Mouse (Mus musculus): ENCODE results near the gene Hadha. TPM values are rescaled to one million over a fixed set of nuclear protein-coding genes. Genes with fewer than 3 reads are reported as not detected.

The Hadha gene
- polyA plus RNA-seq, 1 experiment, result 119 TPM

DNA sequence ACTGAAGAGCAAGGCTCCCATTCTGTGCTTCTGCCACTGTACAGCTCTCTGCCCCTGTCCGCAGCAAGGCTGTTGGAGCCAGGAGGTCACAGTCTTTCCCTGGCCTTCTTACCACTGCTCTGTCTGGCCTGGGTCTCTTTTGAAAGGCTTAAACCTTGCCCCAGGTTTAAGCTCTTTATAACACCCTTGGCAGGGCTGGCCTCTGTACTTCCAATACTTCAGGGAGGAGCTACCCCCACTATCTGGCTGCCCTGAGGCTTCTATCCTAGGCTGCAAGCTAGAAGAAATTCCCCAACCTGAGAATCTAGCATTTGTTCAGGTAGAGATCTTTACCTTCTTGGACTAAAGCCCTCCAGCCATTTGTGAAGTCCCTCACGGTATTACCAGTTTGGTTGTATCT, 45.1 kb downstream of the Hadha start:
- Histone ChIP-seq H3K27me3 (ENCODE audit: control insufficient read depth, insufficient read depth, insufficient read length) (peaks cover 42% of the 10 kb centered on the region), H3K36me3 (ENCODE audit: control insufficient read depth, insufficient read depth) (no peaks in the 10 kb centered on the region), H3K4me2 (ENCODE audit: low read depth) (no peak overlapping the region), H3ac (ENCODE audit: control insufficient read depth, insufficient read length) (no peak overlapping the region), H3K4me3 (no peak overlapping the region), H3K79me2 (ENCODE audit: control insufficient read depth, insufficient read depth) (no peaks in the 10 kb centered on the region)
- no peak for TF ChIP-seq CEBPB (IDR thresholded peaks at IDR 0.05; ENCODE audit: insufficient read depth, poor library complexity, severe bottlenecking)

GRCm38 (mm10) chr5:30108233-30108632, 46.7 kb downstream of the Hadha start:
- H3K36me3 ChIP-seq (ENCODE audit: control insufficient read depth, insufficient read depth), result no peaks in the 10 kb centered on the region
- H3K4me2 ChIP-seq (ENCODE audit: low read depth), result no peak overlapping the region
- H3K27me3 ChIP-seq (ENCODE audit: control insufficient read depth, insufficient read depth, insufficient read length), result peaks cover 31% of the 10 kb centered on the region
- H3K4me3 ChIP-seq, result no peak overlapping the region
- TF ChIP-seq POLR2A (IDR thresholded peaks at IDR 0.05; ENCODE audit: insufficient read length, low read depth) (no peak), SRF (IDR thresholded peaks at IDR 0.05; ENCODE audit: control insufficient read depth, insufficient read length, low read depth) (no peak), CEBPB (IDR thresholded peaks at IDR 0.05; ENCODE audit: insufficient read depth, poor library complexity, severe bottlenecking) (no peak), TCF3 (IDR thresholded peaks at IDR 0.05; ENCODE audit: insufficient read length, low read depth) (no peak), MAX (IDR thresholded peaks at IDR 0.05; ENCODE audit: low read depth) (no peak), E2F4 (IDR thresholded peaks at IDR 0.05; ENCODE audit: insufficient read depth) (no peak), TCF12 (IDR thresholded peaks at IDR 0.05; ENCODE audit: insufficient read depth, poor library complexity, severe bottlenecking) (no peak), MYOG (IDR thresholded peaks at IDR 0.05; ENCODE audit: control insufficient read depth in 1 of 3, insufficient read depth in 1 of 3, insufficient read length in 2 of 3, low read depth in 2 of 3) (no peak), REST (IDR thresholded peaks at IDR 0.05; ENCODE audit: insufficient read depth, insufficient read length) (no peak), USF1 (IDR thresholded peaks at IDR 0.05; ENCODE audit: low read depth) (no peak), MYOD1 (IDR thresholded peaks at IDR 0.05; ENCODE audit: control insufficient read depth in 1 of 3, insufficient read length in 2 of 3, low read depth in 2 of 3) (no peak), POLR2AphosphoS2 (IDR thresholded peaks at IDR 0.05; ENCODE audit: insufficient read length, low read depth) (no peak)
- H3K79me2 ChIP-seq (ENCODE audit: control insufficient read depth, insufficient read depth), result no peaks in the 10 kb centered on the region
- H3ac ChIP-seq (ENCODE audit: control insufficient read depth, insufficient read length), result no peak overlapping the region

DNA sequence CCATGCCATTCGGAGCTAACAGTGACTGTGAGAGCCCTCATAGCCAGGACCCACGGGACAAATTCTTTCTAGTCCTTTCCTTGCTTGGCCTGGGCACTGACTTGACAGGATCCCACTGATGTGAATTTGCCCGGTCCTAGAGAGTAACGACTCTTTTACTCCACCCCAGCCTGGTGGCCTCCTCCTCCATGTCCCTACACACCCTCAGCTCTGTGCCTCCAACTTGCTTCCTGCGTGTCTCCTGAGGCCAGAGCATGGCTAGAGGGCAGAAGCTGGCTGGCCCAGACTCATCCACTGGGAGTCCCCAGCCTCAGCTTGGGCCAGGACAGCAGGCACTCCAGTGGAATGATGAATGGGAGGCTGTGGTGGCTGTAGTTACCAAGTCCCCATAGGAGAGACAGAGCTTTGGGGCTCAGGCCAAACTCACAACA, 47.3 kb downstream of the Hadha start:
- no peaks in the 10 kb centered on the region for H3K36me3 ChIP-seq (ENCODE audit: control insufficient read depth, insufficient read depth)
- H3K4me3 ChIP-seq, result no peak overlapping the region
- H3K4me2 ChIP-seq (ENCODE audit: low read depth), result no peak overlapping the region
- no peak overlapping the region for H3ac ChIP-seq (ENCODE audit: control insufficient read depth, insufficient read length)
- H3K79me2 ChIP-seq (ENCODE audit: control insufficient read depth, insufficient read depth), result no peaks in the 10 kb centered on the region
- peaks cover 36% of the 10 kb centered on the region for H3K27me3 ChIP-seq (ENCODE audit: control insufficient read depth, insufficient read depth, insufficient read length)
- TF ChIP-seq REST (IDR thresholded peaks at IDR 0.05; ENCODE audit: insufficient read depth, insufficient read length), result no peak
- TF ChIP-seq MYOD1 (IDR thresholded peaks at IDR 0.05; ENCODE audit: control insufficient read depth in 1 of 3, insufficient read length in 2 of 3, low read depth in 2 of 3), result no peak
- no peak for TF ChIP-seq POLR2AphosphoS2 (IDR thresholded peaks at IDR 0.05; ENCODE audit: insufficient read length, low read depth)
- no peak for TF ChIP-seq TCF12 (IDR thresholded peaks at IDR 0.05; ENCODE audit: insufficient read depth, poor library complexity, severe bottlenecking)
- TF ChIP-seq CEBPB (IDR thresholded peaks at IDR 0.05; ENCODE audit: insufficient read depth, poor library complexity, severe bottlenecking), result no peak
- TF ChIP-seq MYOG (IDR thresholded peaks at IDR 0.05; ENCODE audit: control insufficient read depth in 1 of 3, insufficient read depth in 1 of 3, insufficient read length in 2 of 3, low read depth in 2 of 3), result no peak
- no peak for TF ChIP-seq MAX (IDR thresholded peaks at IDR 0.05; ENCODE audit: low read depth)

DNA sequence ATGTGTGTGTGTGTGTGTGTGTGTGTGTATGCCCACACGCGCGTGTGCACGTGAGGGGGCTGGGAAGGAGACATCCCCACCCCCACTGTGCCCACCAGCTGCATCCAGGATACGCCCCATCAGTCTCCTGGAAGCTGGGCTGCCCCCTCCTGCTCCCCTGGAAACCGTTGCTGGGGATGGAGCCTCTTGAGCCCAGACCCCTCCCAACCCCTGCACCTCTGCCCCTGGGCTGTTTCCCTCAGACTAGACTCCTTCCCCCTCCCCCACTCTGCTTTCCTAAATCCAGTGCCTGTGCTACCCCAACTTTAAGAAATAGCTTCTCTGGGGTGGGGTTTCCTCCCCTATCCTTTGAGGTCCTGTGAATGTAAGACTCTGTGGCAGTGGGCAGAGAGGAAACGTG, 47.8 kb downstream of the Hadha start:
- H3K27me3 ChIP-seq (ENCODE audit: control insufficient read depth, insufficient read depth, insufficient read length), result peaks cover 38% of the 10 kb centered on the region
- H3K36me3 ChIP-seq (ENCODE audit: control insufficient read depth, insufficient read depth), result no peaks in the 10 kb centered on the region
- H3K4me3 ChIP-seq, result no peak overlapping the region
- H3K79me2 ChIP-seq (ENCODE audit: control insufficient read depth, insufficient read depth), result no peaks in the 10 kb centered on the region
- no peak overlapping the region for H3K4me2 ChIP-seq (ENCODE audit: low read depth)
- no peak overlapping the region for H3ac ChIP-seq (ENCODE audit: control insufficient read depth, insufficient read length)
- no peak for TF ChIP-seq TCF12 (IDR thresholded peaks at IDR 0.05; ENCODE audit: insufficient read depth, poor library complexity, severe bottlenecking)
- no peak for TF ChIP-seq POLR2A (IDR thresholded peaks at IDR 0.05; ENCODE audit: insufficient read length, low read depth)
- no peak for TF ChIP-seq MYOD1 (IDR thresholded peaks at IDR 0.05; ENCODE audit: control insufficient read depth in 1 of 3, insufficient read length in 2 of 3, low read depth in 2 of 3)

DNA sequence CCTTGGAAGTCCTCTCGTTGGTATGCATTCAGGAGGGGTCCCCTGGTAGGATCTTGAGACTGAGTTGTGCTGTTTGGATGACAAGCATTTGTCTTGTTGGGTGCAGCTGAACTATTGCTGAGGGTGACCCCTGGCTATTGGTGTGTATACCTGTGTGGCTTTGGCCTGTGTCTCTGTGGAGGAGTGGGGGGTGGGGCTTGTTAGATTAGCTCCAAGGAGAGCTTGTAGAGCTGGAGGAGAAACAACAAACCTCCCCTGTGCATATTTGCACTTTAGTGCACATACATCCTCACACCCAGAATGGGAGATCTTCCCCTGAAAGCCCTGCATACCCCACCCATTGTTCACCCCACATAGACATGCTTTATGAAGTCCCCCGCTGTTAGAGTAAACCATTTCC, 48.2 kb downstream of the Hadha start:
- no peak overlapping the region for H3K4me2 ChIP-seq (ENCODE audit: low read depth)
- H3K36me3 ChIP-seq (ENCODE audit: control insufficient read depth, insufficient read depth), result no peaks in the 10 kb centered on the region
- H3K79me2 ChIP-seq (ENCODE audit: control insufficient read depth, insufficient read depth), result no peaks in the 10 kb centered on the region
- no peak overlapping the region for H3ac ChIP-seq (ENCODE audit: control insufficient read depth, insufficient read length)
- H3K27me3 ChIP-seq (ENCODE audit: control insufficient read depth, insufficient read depth, insufficient read length), result peaks cover 38% of the 10 kb centered on the region
- no peak for TF ChIP-seq MYOD1 (IDR thresholded peaks at IDR 0.05; ENCODE audit: control insufficient read depth in 1 of 3, insufficient read length in 2 of 3, low read depth in 2 of 3)
- TF ChIP-seq MAX (IDR thresholded peaks at IDR 0.05; ENCODE audit: low read depth), result no peak
- TF ChIP-seq TCF12 (IDR thresholded peaks at IDR 0.05; ENCODE audit: insufficient read depth, poor library complexity, severe bottlenecking), result no peak
- TF ChIP-seq POLR2AphosphoS2 (IDR thresholded peaks at IDR 0.05; ENCODE audit: insufficient read length, low read depth), result no peak
- TF ChIP-seq CEBPB (IDR thresholded peaks at IDR 0.05; ENCODE audit: insufficient read depth, poor library complexity, severe bottlenecking), result no peak
- TF ChIP-seq POLR2A (IDR thresholded peaks at IDR 0.05; ENCODE audit: insufficient read length, low read depth), result no peak
- no peak for TF ChIP-seq REST (IDR thresholded peaks at IDR 0.05; ENCODE audit: insufficient read depth, insufficient read length)
- TF ChIP-seq TCF3 (IDR thresholded peaks at IDR 0.05; ENCODE audit: insufficient read length, low read depth), result no peak
- TF ChIP-seq E2F4 (IDR thresholded peaks at IDR 0.05; ENCODE audit: insufficient read depth), result no peak
- TF ChIP-seq SRF (IDR thresholded peaks at IDR 0.05; ENCODE audit: control insufficient read depth, insufficient read length, low read depth), result no peak
- TF ChIP-seq USF1 (IDR thresholded peaks at IDR 0.05; ENCODE audit: low read depth), result no peak
- TF ChIP-seq MYOG (IDR thresholded peaks at IDR 0.05; ENCODE audit: control insufficient read depth in 1 of 3, insufficient read depth in 1 of 3, insufficient read length in 2 of 3, low read depth in 2 of 3), result no peak
- no peak overlapping the region for H3K4me3 ChIP-seq

Data from myocyte (in vitro differentiated cells).